Comparison of ENCODE assay signal across 8 mouse cellular contexts in the genomic region with DNA sequence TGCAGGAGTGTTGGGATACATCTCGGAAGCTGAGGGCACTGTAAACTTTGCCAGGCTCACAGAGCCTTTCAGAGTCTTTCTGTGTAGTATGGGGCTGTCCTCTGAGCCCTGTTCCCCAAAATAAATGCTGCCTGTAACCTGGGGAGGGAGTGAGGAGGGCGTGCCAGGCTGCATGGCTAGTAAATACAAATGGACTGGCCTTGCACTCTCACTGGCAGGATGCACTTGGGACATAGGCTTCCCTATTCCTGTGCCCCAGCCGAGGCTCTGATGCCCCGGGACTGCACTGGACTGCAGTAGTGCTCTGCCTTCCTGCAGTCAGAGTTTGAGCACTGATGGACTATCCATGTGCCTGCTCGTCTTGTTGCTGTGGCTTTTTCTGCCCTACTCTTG. TPM values are rescaled to one million over a fixed set of nuclear protein-coding genes. Genes with fewer than 3 reads are reported as not detected.
DNase-seq lines count a peak whose midpoint lies in the region; ATAC-seq and TF ChIP-seq lines count a peak whose summit lies in the region.

No protein-coding gene starts in this region.

- H3K4me2 ChIP-seq in intestine, postnatal 0 days (replicated peaks; ENCODE audit: low read depth): peak overlapping the region; percentile 61
- peak overlapping the region; percentile 31 for H3K4me2 ChIP-seq in neural tube, embryonic 14.5 days (ENCODE audit: low read depth, low read length)

- H3K9ac ChIP-seq in intestine, postnatal 0 days (ENCODE audit: low read depth, low read length): peak overlapping the region; percentile 51
- peak overlapping the region; percentile 44 for H3K9ac ChIP-seq in neural tube, embryonic 14.5 days (replicated peaks; ENCODE audit: low read depth, low read length)

- H3K27me3 ChIP-seq in intestine, postnatal 0 days (replicated peaks; ENCODE audit: control insufficient read depth, insufficient read depth, low read length): no peaks in the 10 kb centered on the region
- H3K27me3 ChIP-seq in neural tube, embryonic 14.5 days (ENCODE audit: control insufficient read depth, insufficient read depth, low read length): no peaks in the 10 kb centered on the region

- TF ChIP-seq CTCF in left cerebral cortex, adult 2 months (IDR thresholded peaks at IDR 0.05): no peak
- TF ChIP-seq CTCF in embryonic fibroblast, embryonic 13.5 days (IDR thresholded peaks at IDR 0.05; ENCODE audit: borderline replicate concordance, insufficient read depth, low read length): no peak
- TF ChIP-seq CTCF in intestine, postnatal 0 days (IDR thresholded peaks at IDR 0.05; ENCODE audit: low read depth): no peak; the same call in 1 of the 2 replicates

- H3K9me3 ChIP-seq in intestine, postnatal 0 days (ENCODE audit: control insufficient read depth): no peaks in the 10 kb centered on the region
- H3K9me3 ChIP-seq in neural tube, embryonic 14.5 days (ENCODE audit: control insufficient read depth, low read length): no peaks in the 10 kb centered on the region

- H3K4me1 ChIP-seq in embryonic fibroblast, embryonic 13.5 days (ENCODE audit: control insufficient read depth, insufficient read depth, low read length): peaks cover 44% of the 10 kb centered on the region
- peaks cover 22% of the 10 kb centered on the region for H3K4me1 ChIP-seq in intestine, postnatal 0 days (replicated peaks; ENCODE audit: control insufficient read depth, insufficient read depth, low read length)
- H3K4me1 ChIP-seq in neural tube, embryonic 14.5 days (ENCODE audit: control insufficient read depth, insufficient read depth, low read length): peaks cover 34% of the 10 kb centered on the region

- no peak for DNase-seq in left cerebral cortex, adult 2 months (ENCODE audit: extremely low spot score in 1 of 2, low spot score in 2 of 2)
- no peak for DNase-seq in left cerebral cortex, postnatal 14 days (ENCODE audit: low spot score in 2 of 2)
- no peak for DNase-seq in gastrocnemius, adult 8-10 months (ENCODE audit: low spot score in 2 of 2)
- DNase-seq in ovary, postnatal 14 days (ENCODE audit: low spot score): no peak

- TF ChIP-seq POLR2A in embryonic fibroblast, embryonic 13.5 days (IDR thresholded peaks at IDR 0.05; ENCODE audit: low read depth, low read length): no peak

- intact Hi-C loops in left cerebral cortex, adult 2 months (cut with DNase I): no loop called here
- intact Hi-C loops in left cerebral cortex, postnatal 14 days (cut with DNase I): no loop called here

- H3K4me3 ChIP-seq in left cerebral cortex, adult 2 months: peak overlapping the region; percentile 39
- no peak overlapping the region for H3K4me3 ChIP-seq in embryonic fibroblast, embryonic 13.5 days (ENCODE audit: insufficient read depth, low read length)
- peak overlapping the region; percentile 29 for H3K4me3 ChIP-seq in intestine, postnatal 0 days (ENCODE audit: low read depth, low read length)
- no peak overlapping the region for H3K4me3 ChIP-seq in neural tube, embryonic 14.5 days (ENCODE audit: low read depth, low read length)

- ATAC-seq in intestine, postnatal 0 days: no peak
- no peak for ATAC-seq in neural tube, embryonic 14.5 days (ENCODE audit: low read depth)
- ATAC-seq in megakaryocyte progenitor cell, adult 5-6 weeks (replicated peaks; ENCODE audit: poor library complexity): no peak

- H3K27ac ChIP-seq in left cerebral cortex, adult 2 months: peak overlapping the region; percentile 95
- H3K27ac ChIP-seq in embryonic fibroblast, embryonic 13.5 days (ENCODE audit: insufficient read depth, low read length): peak overlapping the region; percentile 99
- H3K27ac ChIP-seq in intestine, postnatal 0 days (ENCODE audit: low read depth, low read length): peak overlapping the region; percentile 92
- H3K27ac ChIP-seq in neural tube, embryonic 14.5 days (ENCODE audit: low read depth, low read length): peak overlapping the region; percentile 96

- peaks cover 52% of the 10 kb centered on the region for H3K36me3 ChIP-seq in intestine, postnatal 0 days (ENCODE audit: control insufficient read depth, insufficient read depth)
- H3K36me3 ChIP-seq in neural tube, embryonic 14.5 days (ENCODE audit: control insufficient read depth, insufficient read depth, low read length): peaks cover 39% of the 10 kb centered on the region; the same call in 1 of the 2 replicates

- 41% methylated on average over 5 of the region's 5 CpGs for WGBS in intestine, postnatal 0 days
- 56% methylated on average over 5 of the region's 5 CpGs for WGBS in neural tube, embryonic 14.5 days

RNA-seq across cellular contexts. Expression of a gene that starts 26.7 kb away (rescaled TPM):
- 100 to 1,000 TPM; 177 to 178 TPM for total RNA-seq in left cerebral cortex, adult 2 months (2021)
- total RNA-seq in left cerebral cortex, postnatal 14 days (2021): 100 to 1,000 TPM; 143 to 147 TPM
- polyA plus RNA-seq in embryonic fibroblast, embryonic 13.5 days (2011; ENCODE audit: insufficient read length, low read depth, missing spikeins): 126 and 137 TPM in 2 replicates
- polyA plus RNA-seq in intestine, postnatal 0 days (2015; fragmentation: Nextera tagmentation; extraction: Ambion mirVana): 70.9 and 71.4 TPM in 2 replicates
- 65.8 and 70.7 TPM in 2 replicates for polyA plus RNA-seq in neural tube, embryonic 14.5 days (2014; fragmentation: Nextera tagmentation; extraction: Ambion mirVana)
- total RNA-seq in gastrocnemius, adult 8-10 months (2022): 10 to 100 TPM; 55.6 to 70.0 (median 63.9) TPM
- total RNA-seq in megakaryocyte progenitor cell, adult 5-6 weeks (2015): 75.9 and 90.4 TPM in 2 replicates
- total RNA-seq in megakaryocyte progenitor cell, adult 5-6 weeks (2017): 63.0 and 63.3 TPM in 2 replicates

RNA-seq across cellular contexts. Expression of a gene that starts 26.9 kb away (rescaled TPM):
- 10 to 100 TPM; 56.5 to 58.2 TPM for total RNA-seq in left cerebral cortex, adult 2 months (2021)
- 10 to 100 TPM; 45.5 to 47.1 TPM for total RNA-seq in left cerebral cortex, postnatal 14 days (2021)
- polyA plus RNA-seq in embryonic fibroblast, embryonic 13.5 days (2011; ENCODE audit: insufficient read length, low read depth, missing spikeins): 22.3 and 29.1 TPM in 2 replicates
- polyA plus RNA-seq in intestine, postnatal 0 days (2015; fragmentation: Nextera tagmentation; extraction: Ambion mirVana): 46.1 and 46.4 TPM in 2 replicates
- polyA plus RNA-seq in neural tube, embryonic 14.5 days (2014; fragmentation: Nextera tagmentation; extraction: Ambion mirVana): 27.7 and 32.4 TPM in 2 replicates
- 100 to 1,000 TPM; 355 to 420 (median 382) TPM for total RNA-seq in gastrocnemius, adult 8-10 months (2022)
- total RNA-seq in megakaryocyte progenitor cell, adult 5-6 weeks (2015): 21.2 and 31.7 TPM in 2 replicates
- 8.4 and 9.1 TPM in 2 replicates for total RNA-seq in megakaryocyte progenitor cell, adult 5-6 weeks (2017)

RNA-seq across cellular contexts. Expression of a gene that starts 31.5 kb away (rescaled TPM):
- 10 to 100 TPM; 20.9 to 25.3 TPM for total RNA-seq in left cerebral cortex, adult 2 months (2021)
- 10 to 100 TPM; 12.7 to 15.1 TPM for total RNA-seq in left cerebral cortex, postnatal 14 days (2021)
- 17.1 and 18.1 TPM in 2 replicates for polyA plus RNA-seq in embryonic fibroblast, embryonic 13.5 days (2011; ENCODE audit: insufficient read length, low read depth, missing spikeins)
- 1.6 and 2.2 TPM in 2 replicates for polyA plus RNA-seq in intestine, postnatal 0 days (2015; fragmentation: Nextera tagmentation; extraction: Ambion mirVana)
- 2.3 and 2.6 TPM in 2 replicates for polyA plus RNA-seq in neural tube, embryonic 14.5 days (2014; fragmentation: Nextera tagmentation; extraction: Ambion mirVana)
- total RNA-seq in gastrocnemius, adult 8-10 months (2022): 1 to 10 TPM in 3 of 4 experiments, under 1 TPM in 1; 0.96 to 1.7 (median 1.4) TPM
- total RNA-seq in megakaryocyte progenitor cell, adult 5-6 weeks (2015): 0.07 and 0.12 TPM in 2 replicates
- total RNA-seq in megakaryocyte progenitor cell, adult 5-6 weeks (2017): 0.10 and 0.96 TPM in 2 replicates

RNA-seq across cellular contexts. Expression of a gene that starts 50.4 kb away (rescaled TPM):
- 10 to 100 TPM; 25.8 to 26.8 TPM for total RNA-seq in left cerebral cortex, adult 2 months (2021)
- 10 to 100 TPM; 23.9 to 30.9 TPM for total RNA-seq in left cerebral cortex, postnatal 14 days (2021)
- polyA plus RNA-seq in embryonic fibroblast, embryonic 13.5 days (2011; ENCODE audit: insufficient read length, low read depth, missing spikeins): 26.6 and 33.8 TPM in 2 replicates
- polyA plus RNA-seq in intestine, postnatal 0 days (2015; fragmentation: Nextera tagmentation; extraction: Ambion mirVana): 39.5 and 41.5 TPM in 2 replicates
- 51.5 and 57.7 TPM in 2 replicates for polyA plus RNA-seq in neural tube, embryonic 14.5 days (2014; fragmentation: Nextera tagmentation; extraction: Ambion mirVana)
- total RNA-seq in gastrocnemius, adult 8-10 months (2022): 1 to 10 TPM; 3.9 to 4.5 (median 4.1) TPM
- 4.0 and 8.1 TPM in 2 replicates for total RNA-seq in megakaryocyte progenitor cell, adult 5-6 weeks (2015)
- total RNA-seq in megakaryocyte progenitor cell, adult 5-6 weeks (2017): 16.3 and 26.0 TPM in 2 replicates

Comparison
In these comparisons a context has a peak if more than half of its experiments do, and no peak if none do; other contexts are left out.
1. H3K4me3 ChIP-seq: peak in left cerebral cortex, adult 2 months (single experiment) and intestine, postnatal 0 days (single experiment); none in embryonic fibroblast, embryonic 13.5 days (single experiment) and neural tube, embryonic 14.5 days (single experiment).
2. RNA of a gene that starts 26.9 kb away (total RNA-seq): 355 to 420 TPM in gastrocnemius, adult 8-10 months; 56.5 to 58.2 TPM in left cerebral cortex, adult 2 months, 45.5 to 47.1 TPM in left cerebral cortex, postnatal 14 days and 8.4 to 31.7 TPM in megakaryocyte progenitor cell, adult 5-6 weeks; every median in the first group is over 4 times any median in the second.
3. RNA of a gene that starts 31.5 kb away (total RNA-seq): 20.9 to 25.3 TPM in left cerebral cortex, adult 2 months and 12.7 to 15.1 TPM in left cerebral cortex, postnatal 14 days; 0.96 to 1.7 TPM in gastrocnemius, adult 8-10 months and 0.07 to 0.96 TPM in megakaryocyte progenitor cell, adult 5-6 weeks; every median in the first group is over 4 times any median in the second.
4. Peak in every context shown above with its lines, with median percentiles within 50 percentile points of each other: H3K27ac ChIP-seq.